Mouse (Mus musculus) heart, adult 2 months (tissue): ENCODE measurements at regions not wholly inside any gene's neighbourhood (a gene's known extent, or its start where the extent isn't known, plus 50 kb on each side); places are given as distances from the start of the nearest gene placed in this dataset.
"Not testable (repeated sequence)": the region's sequence is repeated elsewhere in the genome, so short reads cannot be mapped to it uniquely, and the experiment has no call there.

ENCODE experiments used
- DNase-seq, 2 experiments: peaks; one replicate each; pipeline ENCODE4 v3.0.0; 2021
- H3K27ac ChIP-seq: fragments of 200-600 bp; 2 replicates; pipeline ENCODE4 v1.8.1; 2022
- H3K27me3 ChIP-seq: fragments of 200-500 bp; 2 replicates; pipeline ENCODE4 v1.6.1; 2012; ENCODE audit warnings: mild to moderate bottlenecking, low read length, inconsistent platforms, mixed read lengths; ENCODE audit not compliant: control insufficient read depth, insufficient read depth
- H3K36me3 ChIP-seq: fragments of 200-500 bp; 2 replicates; pipeline ENCODE4 v1.6.1; 2012; ENCODE audit warnings: low read length, inconsistent platforms; ENCODE audit not compliant: control insufficient read depth, insufficient read depth
- H3K4me1 ChIP-seq: fragments of 200-500 bp; 2 replicates; pipeline ENCODE4 v1.6.1; 2011; ENCODE audit warnings: low read length; ENCODE audit not compliant: control insufficient read depth, insufficient read depth
- H3K4me3 ChIP-seq: fragments of 200-600 bp; 2 replicates; pipeline ENCODE4 v1.8.1; 2022
- H3K79me2 ChIP-seq: fragments of 200-500 bp; replicated peaks from 2 replicates; pipeline ENCODE4 v1.6.1; 2012; ENCODE audit warnings: mild to moderate bottlenecking, inconsistent platforms, low read length, moderate library complexity, mixed read lengths; ENCODE audit not compliant: control insufficient read depth, insufficient read depth
- H3K9ac ChIP-seq: fragments of 200-500 bp; 2 replicates; pipeline ENCODE4 v1.6.1; 2012; ENCODE audit warnings: low read depth, mild to moderate bottlenecking, control low read depth, inconsistent platforms, low read length, mixed read lengths
- CTCF ChIP-seq: fragments of 200-600 bp; IDR thresholded peaks from 2 replicates; pipeline ENCODE4 v1.8.1; 2022; ENCODE audit warnings: antibody characterized with exemption, mild to moderate bottlenecking, moderate library complexity
- POLR2A ChIP-seq: fragments of 200-500 bp; IDR thresholded peaks from 2 replicates; pipeline ENCODE4 v1.6.1; 2011; ENCODE audit warnings: mild to moderate bottlenecking, low read depth, low read length, control low read depth; ENCODE audit not compliant: insufficient read depth
- WGBS: fragments of 180-500 bp; shearing (Covaris S2); methylation state at CpG from one replicate; pipeline ENCODE4 v1.1.7; 2018; 5-methylcytosine and 5-hydroxymethylcytosine counted together
- intact Hi-C: fragments of 180-260 bp; cut with DNase I; formaldehyde crosslinking; loops from one replicate; pipeline ENCODE4 v1.15.1; 2025

DNA sequence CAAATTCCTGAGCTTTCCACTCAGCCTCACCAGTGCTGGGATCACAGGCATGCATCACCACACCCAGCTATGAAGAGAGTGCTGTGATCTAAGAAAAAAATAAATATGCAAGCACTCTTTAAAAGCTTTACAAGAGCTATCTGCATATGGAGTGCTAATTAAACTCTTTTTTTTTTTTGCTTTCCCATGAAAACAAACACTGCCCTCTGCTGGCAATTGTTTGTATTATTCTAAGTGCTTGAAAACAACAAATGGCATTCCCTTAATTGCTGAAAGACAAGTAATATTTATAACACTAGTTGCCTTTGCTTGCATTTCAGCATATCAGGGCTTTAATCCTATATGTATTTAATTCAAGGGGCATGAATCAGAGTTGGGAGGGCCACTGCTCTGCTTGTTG is 91.8 kb downstream of the 5730507C01Rik start:
- H3K4me1 ChIP-seq, H3K9ac ChIP-seq, H3K27me3 ChIP-seq, DNase-seq, H3K79me2 ChIP-seq, H3K27ac ChIP-seq, H3K4me3 ChIP-seq, intact Hi-C loops, H3K36me3 ChIP-seq: not testable (repeated sequence)
- TF ChIP-seq CTCF: peak; percentile 58

DNA sequence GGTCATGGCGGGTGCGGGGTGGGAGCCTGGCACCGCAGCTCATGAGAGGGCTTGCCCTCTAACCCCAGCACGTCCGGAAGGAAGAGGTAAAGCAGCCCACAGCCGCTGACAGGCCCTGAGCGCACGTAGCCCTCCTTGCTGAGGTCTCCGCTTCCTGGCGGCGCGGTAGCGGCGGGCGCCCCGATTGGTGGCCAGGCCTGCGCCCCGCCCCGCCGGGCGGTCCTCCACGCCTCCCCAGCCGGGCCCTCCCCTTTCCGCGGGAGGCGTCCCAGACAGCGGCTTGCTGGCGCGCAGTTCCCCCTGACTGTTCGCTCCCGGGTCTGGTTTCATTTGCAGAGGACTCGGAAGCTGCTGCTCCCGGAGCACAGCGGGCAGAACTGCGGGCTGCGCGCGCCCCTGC is 95.5 kb downstream of the 5730507C01Rik start:
- H3K9ac ChIP-seq: peak overlapping the region; percentile 56
- 1% methylated on average over 35 of the region's 38 CpGs for WGBS
- H3K36me3 ChIP-seq: no peaks in the 10 kb centered on the region
- DNase-seq: peak; percentile 82 to 84
- peak overlapping the region; percentile 41 for H3K4me3 ChIP-seq
- no peak overlapping the region for H3K27ac ChIP-seq
- no peaks in the 10 kb centered on the region for H3K79me2 ChIP-seq
- no peaks in the 10 kb centered on the region; the same call in 1 of the 2 replicates for H3K4me1 ChIP-seq
- TF ChIP-seq POLR2A (peak; percentile 47; the same call in 1 of the 2 replicates), CTCF (no peak)
- no peaks in the 10 kb centered on the region for H3K27me3 ChIP-seq
- intact Hi-C loops: no loop called here

DNA sequence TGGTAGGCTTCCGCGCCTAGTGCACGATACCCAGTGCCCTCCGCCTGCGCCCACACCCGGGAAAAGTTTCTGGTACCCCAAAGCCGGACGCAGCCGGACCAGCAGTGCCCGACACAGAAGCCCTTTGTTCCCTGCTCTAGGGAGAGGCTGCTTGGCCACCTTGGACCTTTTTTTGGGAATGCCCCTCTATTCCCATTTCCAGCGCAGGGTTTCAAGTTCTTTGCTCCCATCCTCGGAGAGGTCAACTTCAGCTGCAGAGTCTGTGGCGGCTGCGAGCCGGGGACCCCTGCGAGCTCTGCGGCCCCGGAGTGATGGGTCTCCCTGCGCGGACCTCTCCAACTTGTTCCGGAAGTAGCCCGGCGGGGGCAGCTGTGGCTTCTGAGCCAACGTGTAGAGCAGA is 96.3 kb downstream of the 5730507C01Rik start:
- H3K4me3 ChIP-seq: peak overlapping the region; percentile 41
- intact Hi-C loops, H3K4me1 ChIP-seq, H3K27me3 ChIP-seq, H3K36me3 ChIP-seq, H3K79me2 ChIP-seq, H3K27ac ChIP-seq: not testable (repeated sequence)
- WGBS: 2% methylated on average over 24 of the region's 24 CpGs
- peak; percentile 1 to 16 for DNase-seq
- peak overlapping the region; percentile 56 for H3K9ac ChIP-seq
